Mouse (Mus musculus): Measurements from ENCODE around the gene Cul4a. TPM values are rescaled to one million over a fixed set of nuclear protein-coding genes. Genes with fewer than 3 reads are reported as not detected.

Gene Cul4a
- polyA plus RNA-seq, 1 experiment = 48.8 TPM

DNA sequence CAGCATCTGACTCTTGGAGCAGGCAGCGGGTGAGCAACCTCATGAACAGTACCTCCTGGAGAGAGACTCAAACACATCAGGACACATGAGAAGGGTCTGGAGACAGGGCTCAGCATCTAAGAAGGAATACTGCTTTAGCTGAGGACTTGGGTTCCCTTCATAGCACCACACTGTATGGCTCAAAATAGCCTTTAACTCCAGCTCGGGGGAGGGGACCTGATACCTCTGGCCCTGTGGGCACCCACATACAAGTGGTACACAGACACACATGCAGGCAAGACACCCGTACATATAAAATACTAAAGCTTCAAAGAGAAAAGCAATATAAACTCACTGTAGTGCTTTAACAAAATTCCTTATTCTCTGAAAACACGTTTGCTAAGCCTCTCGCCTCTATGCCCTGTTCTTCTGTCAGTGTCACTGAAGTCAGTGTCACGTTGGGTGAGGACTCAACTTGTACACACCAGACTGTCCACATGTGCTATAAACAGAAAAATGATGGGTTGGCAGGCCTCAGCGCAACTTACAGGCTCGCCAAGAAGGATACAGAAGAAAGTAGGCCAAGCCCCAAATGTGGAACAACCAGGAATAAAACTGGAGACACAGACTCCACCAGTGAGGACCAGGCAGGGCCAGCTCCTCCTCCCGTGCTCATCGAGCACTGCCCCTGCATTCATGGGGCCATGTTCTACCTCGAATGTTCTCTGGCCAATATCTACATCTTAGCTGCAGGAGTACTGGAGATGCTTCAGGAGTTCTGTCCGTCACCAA is 51.1 kb downstream of the Cul4a start:
- Histone ChIP-seq H3K4me3 (ENCODE audit: insufficient read depth, low read depth, low read length) (no peak overlapping the region), H3K4me1 (ENCODE audit: control insufficient read depth, insufficient read depth, insufficient read length, low read length) (peaks cover 15% of the 10 kb centered on the region), H3K27ac (replicated peaks; ENCODE audit: low read depth, low read length) (no peak overlapping the region)

DNA sequence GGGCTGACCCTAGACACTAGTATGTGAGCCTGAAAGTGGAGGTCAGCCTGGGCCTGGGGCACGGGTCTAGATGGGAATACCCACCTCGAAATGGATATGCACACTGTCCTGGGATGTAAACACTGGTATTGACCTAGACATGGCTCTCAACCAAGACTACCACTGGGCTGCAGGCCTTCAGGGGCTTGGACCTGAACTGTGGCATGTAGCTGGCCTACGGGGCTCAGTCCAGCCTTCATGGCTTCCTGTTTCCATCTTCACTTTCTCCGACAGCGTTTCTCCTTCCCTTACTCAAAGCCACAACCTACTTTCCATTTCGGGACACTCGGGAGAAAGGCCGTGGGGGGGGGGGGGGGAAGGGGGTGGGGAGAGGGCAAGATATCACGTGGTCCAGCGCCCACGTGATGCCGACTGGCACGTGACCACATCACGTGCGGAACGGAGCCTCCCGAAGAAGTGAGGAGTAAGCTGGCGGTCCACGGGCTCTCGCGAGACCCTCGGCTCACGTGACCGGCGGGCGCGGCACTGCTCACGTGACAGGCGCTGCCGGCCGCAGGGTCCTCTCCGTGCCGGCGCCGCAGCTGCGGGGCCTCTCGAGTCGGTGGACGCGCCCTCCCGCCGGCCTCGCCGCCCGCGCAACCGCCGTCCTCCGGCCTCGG is 53.4 kb downstream of the Cul4a start, which contains the start of gene Lamp1:
Lamp1 (plus strand) TSS at position 444 of the 659 bp plus-strand sequence.
- H3K27ac ChIP-seq (replicated peaks; ENCODE audit: low read depth, low read length) = peak within 1 kb of the TSS; percentile 94
- H3K4me1 ChIP-seq (ENCODE audit: control insufficient read depth, insufficient read depth, insufficient read length, low read length) = peaks cover 26% of the 10 kb centered on the region
- H3K4me3 ChIP-seq (ENCODE audit: insufficient read depth, low read depth, low read length) = peak within 1 kb of the TSS; percentile 99

DNA sequence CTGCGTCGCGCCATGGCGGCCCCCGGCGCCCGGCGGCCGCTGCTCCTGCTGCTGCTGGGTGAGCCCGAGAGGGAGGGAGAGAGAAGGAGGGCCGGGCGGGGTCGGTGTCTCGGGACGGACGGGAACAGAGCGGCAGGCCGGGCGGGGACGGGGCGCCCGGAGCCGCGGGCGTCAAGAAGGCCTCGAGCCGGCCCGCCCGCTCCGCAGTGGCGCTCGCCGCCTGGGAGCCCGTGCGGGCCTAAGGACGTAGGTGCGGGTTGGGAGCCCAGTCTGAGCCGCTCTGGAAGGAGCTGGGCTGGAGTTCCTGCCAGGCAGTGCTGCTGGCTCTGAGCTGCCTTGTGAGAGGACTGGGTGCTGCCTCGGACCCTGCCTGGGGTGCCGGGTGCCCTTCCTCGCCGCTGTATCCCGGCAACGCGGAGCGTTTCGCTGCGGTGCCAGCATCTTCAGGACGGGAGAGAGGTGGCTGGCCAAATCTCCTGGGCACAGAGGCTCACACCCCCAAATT is 54.0 kb downstream of the Cul4a start:
- H3K4me3 ChIP-seq (ENCODE audit: insufficient read depth, low read depth, low read length) = peak overlapping the region; percentile 99
- peaks cover 26% of the 10 kb centered on the region for H3K4me1 ChIP-seq (ENCODE audit: control insufficient read depth, insufficient read depth, insufficient read length, low read length)
- peak overlapping the region; percentile 81 for H3K27ac ChIP-seq (replicated peaks; ENCODE audit: low read depth, low read length)

DNA sequence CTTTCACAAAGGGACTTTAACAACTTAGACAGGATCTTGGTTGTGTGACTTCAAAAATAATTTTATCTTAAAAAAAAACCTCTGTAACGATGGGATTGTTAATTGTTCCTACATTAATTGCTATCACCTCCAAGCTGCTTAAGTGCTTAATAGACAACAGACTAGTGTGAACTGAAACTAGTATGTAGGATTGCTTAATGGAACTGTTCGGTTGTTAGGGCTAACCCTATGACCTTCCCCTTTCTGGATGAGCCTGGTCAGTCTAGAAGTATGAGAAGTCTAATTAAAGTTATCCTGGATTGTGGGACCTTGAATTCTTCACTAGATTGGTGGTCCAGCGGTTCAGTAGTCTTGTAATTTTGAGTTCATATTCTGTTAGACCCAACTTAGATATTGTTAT is 55.3 kb downstream of the Cul4a start:
- Histone ChIP-seq H3K4me3 (ENCODE audit: insufficient read depth, low read depth, low read length) (peak overlapping the region; percentile 99), H3K27ac (replicated peaks; ENCODE audit: low read depth, low read length) (peak overlapping the region; percentile 81)

DNA sequence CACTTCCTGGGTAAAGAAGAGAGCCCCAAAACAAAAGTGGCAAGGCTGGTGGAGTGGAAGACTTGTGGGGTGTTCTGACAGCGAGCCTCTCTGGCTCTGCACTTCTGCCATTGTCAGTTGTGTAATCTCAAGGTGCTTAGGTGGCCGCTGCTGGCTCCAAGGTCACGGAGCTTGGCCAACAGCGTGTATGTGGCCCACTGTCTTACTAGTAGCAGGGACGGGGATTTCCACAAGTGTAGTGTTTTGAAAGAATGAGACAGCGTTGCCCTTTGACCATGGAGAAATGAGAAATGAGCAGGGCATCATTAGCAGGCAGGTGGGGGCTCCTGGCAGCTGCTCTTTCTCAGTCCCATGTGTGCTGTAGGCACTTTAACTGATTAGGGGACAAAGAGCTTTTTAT is 56.7 kb downstream of the Cul4a start:
- peaks cover 24% of the 10 kb centered on the region for H3K4me1 ChIP-seq (ENCODE audit: control insufficient read depth, insufficient read depth, insufficient read length, low read length)
- peak overlapping the region; percentile 73 for H3K27ac ChIP-seq (replicated peaks; ENCODE audit: low read depth, low read length)
- peak overlapping the region; percentile 8 for H3K4me3 ChIP-seq (ENCODE audit: insufficient read depth, low read depth, low read length)

More for the DNA sequence above, 55.3 kb downstream of the Cul4a start:
- peaks cover 24% of the 10 kb centered on the region for H3K4me1 ChIP-seq (ENCODE audit: control insufficient read depth, insufficient read depth, insufficient read length, low read length)

DNA sequence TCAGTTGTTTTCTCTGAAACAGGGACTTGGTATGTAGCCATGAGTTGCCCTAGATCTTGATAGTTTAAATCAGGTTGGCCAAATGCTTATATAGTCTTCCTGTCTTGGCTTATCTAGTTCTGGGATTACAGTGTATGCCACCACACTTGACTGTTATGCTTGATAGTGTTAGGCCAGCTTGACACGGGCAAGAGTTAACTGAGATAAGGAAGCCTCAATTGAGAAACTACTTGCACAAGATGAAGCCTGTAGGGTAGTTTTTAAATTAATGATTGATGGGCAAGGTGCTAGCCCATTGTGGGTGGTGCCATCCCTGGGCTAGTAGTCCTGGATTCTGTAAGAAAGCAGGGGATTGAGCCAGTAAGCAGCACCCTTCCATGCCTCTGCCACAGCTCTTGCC is 58.1 kb downstream of the Cul4a start:
- H3K27ac ChIP-seq (replicated peaks; ENCODE audit: low read depth, low read length) = 0 out of 2 replicates have a peak overlapping the region, but pooled peaks have one; percentile 15
- H3K4me3 ChIP-seq (ENCODE audit: insufficient read depth, low read depth, low read length) = no peak overlapping the region

DNA sequence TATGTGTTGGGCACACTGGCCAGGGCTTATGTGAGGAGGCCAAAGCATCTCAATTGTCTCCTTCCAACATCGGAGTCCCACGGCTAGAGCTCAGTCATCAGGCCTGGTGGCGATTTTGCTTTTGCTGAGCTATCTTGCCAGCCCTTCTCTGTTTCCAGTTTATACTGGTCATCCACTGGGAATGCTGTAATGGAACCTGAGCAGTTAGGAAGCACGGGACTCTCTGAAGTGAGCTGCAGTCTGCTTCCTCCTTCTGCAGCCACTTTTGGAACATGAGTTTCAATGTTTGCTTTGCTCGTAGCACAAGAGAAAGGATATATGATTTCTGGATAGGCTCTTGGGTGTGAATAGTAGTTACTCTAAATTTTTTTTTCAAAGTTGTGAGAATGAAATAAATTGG is 58.9 kb downstream of the Cul4a start:
- Histone ChIP-seq H3K4me3 (ENCODE audit: insufficient read depth, low read depth, low read length) (no peak overlapping the region), H3K4me1 (ENCODE audit: control insufficient read depth, insufficient read depth, insufficient read length, low read length) (peaks cover 17% of the 10 kb centered on the region), H3K27ac (replicated peaks; ENCODE audit: low read depth, low read length) (no peak overlapping the region)

More for the DNA sequence above, 58.1 kb downstream of the Cul4a start:
- H3K4me1 ChIP-seq (ENCODE audit: control insufficient read depth, insufficient read depth, insufficient read length, low read length) = peaks cover 19% of the 10 kb centered on the region

DNA sequence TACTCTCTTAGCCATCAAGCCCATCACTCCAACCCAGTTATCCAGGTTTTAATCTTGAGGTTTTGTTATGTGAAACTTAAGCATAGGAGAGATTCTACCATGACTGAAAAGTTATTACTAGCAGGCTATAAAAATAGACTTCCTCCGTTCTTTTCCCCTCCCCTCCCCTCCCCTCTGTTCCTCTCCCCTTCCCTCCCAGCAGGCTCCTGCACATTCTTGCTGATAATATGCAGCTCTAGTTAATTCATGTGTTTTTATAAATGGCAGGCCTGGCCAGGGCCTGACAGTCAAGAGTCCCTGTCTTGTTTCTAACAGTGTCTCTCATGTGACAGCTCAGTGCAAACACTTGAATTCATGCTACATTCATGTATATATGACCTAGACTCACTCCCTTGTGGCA is 65.1 kb downstream of the Cul4a start:
- H3K4me3 ChIP-seq (ENCODE audit: insufficient read depth, low read depth, low read length) = no peak overlapping the region
- H3K4me1 ChIP-seq (ENCODE audit: control insufficient read depth, insufficient read depth, insufficient read length, low read length) = no peaks in the 10 kb centered on the region
- H3K27ac ChIP-seq (replicated peaks; ENCODE audit: low read depth, low read length) = no peak overlapping the region

DNA sequence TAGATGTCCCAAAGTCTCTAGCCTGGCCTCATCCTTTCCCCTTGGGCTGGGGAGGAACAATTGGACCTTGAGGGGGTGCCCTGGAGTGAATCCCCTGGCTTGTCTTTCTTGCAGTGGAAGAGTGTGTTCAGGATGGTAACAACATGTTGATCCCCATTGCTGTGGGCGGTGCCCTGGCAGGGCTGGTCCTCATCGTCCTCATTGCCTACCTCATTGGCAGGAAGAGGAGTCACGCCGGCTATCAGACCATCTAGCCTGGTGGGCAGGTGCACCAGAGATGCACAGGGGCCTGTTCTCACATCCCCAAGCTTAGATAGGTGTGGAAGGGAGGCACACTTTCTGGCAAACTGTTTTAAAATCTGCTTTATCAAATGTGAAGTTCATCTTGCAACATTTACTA is 68.9 kb downstream of the Cul4a start:
- H3K4me3 ChIP-seq (ENCODE audit: insufficient read depth, low read depth, low read length) = no peak overlapping the region
- no peak overlapping the region for H3K27ac ChIP-seq (replicated peaks; ENCODE audit: low read depth, low read length)
- H3K4me1 ChIP-seq (ENCODE audit: control insufficient read depth, insufficient read depth, insufficient read length, low read length) = no peaks in the 10 kb centered on the region; the same call in 1 of the 2 replicates

DNA sequence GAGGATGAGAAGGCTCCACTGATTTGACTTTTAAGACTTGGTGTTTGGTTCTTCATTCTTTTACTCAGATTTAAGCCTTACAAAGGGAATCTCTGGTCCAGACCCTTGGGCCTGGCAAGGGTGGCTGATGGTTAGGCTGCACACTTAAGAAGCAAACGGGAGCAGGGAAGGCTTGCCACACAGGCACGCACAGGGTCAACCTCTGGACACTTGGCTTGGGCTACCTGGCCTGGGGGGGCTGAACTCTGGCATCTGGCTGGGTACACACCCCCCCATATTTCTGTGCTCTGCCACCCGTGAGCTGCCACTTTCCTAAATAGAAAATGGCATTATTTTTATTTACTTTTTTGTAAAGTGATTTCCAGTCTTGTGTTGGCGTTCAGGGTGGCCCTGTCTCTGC is 69.4 kb downstream of the Cul4a start:
- Histone ChIP-seq H3K27ac (replicated peaks; ENCODE audit: low read depth, low read length) (no peak overlapping the region), H3K4me3 (ENCODE audit: insufficient read depth, low read depth, low read length) (no peak overlapping the region), H3K4me1 (ENCODE audit: control insufficient read depth, insufficient read depth, insufficient read length, low read length) (no peaks in the 10 kb centered on the region; the same call in 1 of the 2 replicates)

DNA sequence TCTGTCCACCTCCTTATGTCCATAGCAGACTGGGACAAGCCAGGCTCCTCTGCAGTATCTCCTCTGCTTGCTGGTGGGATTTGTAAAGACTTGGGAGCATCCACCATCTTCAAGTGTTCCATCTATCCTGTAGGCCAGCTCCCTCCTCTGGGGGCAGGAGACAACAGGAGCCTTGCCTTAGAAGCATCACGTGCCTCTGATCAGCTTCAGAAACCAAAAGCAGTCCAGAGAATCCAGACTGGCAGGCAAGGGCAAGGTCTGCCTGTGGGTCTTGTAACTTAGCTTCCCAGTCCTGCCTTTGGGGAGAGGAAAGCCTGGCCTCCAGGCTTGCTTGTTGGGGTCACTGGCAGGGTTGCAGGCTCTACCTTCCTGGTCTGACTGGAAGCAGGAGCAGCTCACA is 70.2 kb downstream of the Cul4a start:
- Histone ChIP-seq H3K4me1 (ENCODE audit: control insufficient read depth, insufficient read depth, insufficient read length, low read length) (no peaks in the 10 kb centered on the region; the same call in 1 of the 2 replicates), H3K27ac (replicated peaks; ENCODE audit: low read depth, low read length) (no peak overlapping the region), H3K4me3 (ENCODE audit: insufficient read depth, low read depth, low read length) (no peak overlapping the region)

DNA sequence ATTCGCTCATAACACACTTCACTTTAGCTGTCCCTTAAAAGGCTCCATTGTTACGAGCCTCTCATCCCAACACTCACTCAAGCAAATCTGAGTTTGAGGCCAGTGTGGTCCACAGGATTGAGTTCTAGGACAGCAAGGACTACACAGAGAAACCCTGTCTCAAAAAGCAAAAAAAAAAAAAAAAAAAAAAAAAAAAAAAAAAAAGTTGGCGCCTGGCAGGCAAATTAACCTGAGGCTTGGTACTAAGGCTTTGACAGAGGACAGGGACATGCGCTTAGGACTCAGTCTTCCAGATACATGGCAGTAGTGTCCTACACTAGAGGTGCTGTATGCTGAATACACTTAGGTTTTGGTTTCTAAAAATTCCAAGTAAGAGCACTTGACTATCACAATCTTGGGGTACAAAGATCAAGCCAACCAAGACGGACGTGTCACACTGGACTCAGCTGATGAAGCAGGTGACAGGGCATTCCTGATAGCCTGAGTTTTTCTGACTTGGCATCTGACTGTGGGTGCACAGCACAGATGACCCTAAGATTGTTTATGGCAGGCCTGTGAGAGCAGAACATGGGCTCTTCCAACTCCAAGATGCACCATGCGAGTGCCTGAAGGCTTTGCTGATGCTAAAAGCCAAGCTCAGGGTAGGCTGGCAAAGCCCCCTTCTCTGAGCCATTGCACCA is 71.9 kb downstream of the Cul4a start:
- no peak overlapping the region for H3K27ac ChIP-seq (replicated peaks; ENCODE audit: low read depth, low read length)
- H3K4me1 ChIP-seq (ENCODE audit: control insufficient read depth, insufficient read depth, insufficient read length, low read length) = peaks cover 6% of the 10 kb centered on the region
- no peak overlapping the region for H3K4me3 ChIP-seq (ENCODE audit: insufficient read depth, low read depth, low read length)

DNA sequence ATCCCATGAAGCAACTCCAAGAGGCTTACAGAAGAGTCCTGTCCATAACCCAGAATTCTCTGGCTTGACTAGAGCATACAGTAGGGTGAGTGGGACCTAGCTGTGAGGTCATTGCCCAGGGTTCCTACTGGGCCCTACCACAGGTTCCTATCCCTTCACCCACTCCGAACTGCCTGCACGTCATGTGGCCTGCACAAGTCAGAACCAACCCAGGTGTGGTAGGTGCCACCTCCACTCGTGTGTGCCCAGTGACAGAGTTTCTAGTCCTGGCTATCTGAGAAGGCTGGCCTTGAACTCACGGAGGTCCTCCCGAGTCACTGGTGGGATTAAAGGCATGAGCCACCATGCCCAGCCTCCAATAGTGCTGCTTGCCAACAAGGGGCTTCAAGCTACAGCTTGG is 72.7 kb downstream of the Cul4a start:
- Histone ChIP-seq H3K4me3 (ENCODE audit: insufficient read depth, low read depth, low read length) (no peak overlapping the region), H3K4me1 (ENCODE audit: control insufficient read depth, insufficient read depth, insufficient read length, low read length) (peaks cover 6% of the 10 kb centered on the region), H3K27ac (replicated peaks; ENCODE audit: low read depth, low read length) (0 out of 2 replicates have a peak overlapping the region, but pooled peaks have one; percentile 6)

DNA sequence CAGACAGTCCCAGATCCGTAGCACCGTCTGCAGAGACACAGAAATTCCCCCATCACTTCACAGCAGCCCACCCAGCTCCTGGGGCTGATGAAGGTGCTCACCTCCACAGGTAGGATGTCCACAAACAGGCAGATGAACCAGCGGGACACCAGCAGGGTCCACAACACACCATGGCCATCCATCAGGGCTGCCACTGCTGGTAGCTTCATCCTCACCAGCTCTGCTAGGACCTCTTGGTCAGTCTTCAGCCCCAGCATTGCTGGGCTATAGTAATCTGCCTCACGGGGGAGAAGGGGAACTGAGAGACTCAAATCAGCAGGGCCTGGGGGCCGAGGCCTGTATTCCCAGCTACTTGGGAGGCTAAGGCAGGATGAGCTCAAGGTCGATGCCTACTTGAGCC is 74.1 kb downstream of the Cul4a start:
- Histone ChIP-seq H3K4me3 (ENCODE audit: insufficient read depth, low read depth, low read length) (no peak overlapping the region), H3K4me1 (ENCODE audit: control insufficient read depth, insufficient read depth, insufficient read length, low read length) (peaks cover 6% of the 10 kb centered on the region), H3K27ac (replicated peaks; ENCODE audit: low read depth, low read length) (peak overlapping the region; percentile 76)

DNA sequence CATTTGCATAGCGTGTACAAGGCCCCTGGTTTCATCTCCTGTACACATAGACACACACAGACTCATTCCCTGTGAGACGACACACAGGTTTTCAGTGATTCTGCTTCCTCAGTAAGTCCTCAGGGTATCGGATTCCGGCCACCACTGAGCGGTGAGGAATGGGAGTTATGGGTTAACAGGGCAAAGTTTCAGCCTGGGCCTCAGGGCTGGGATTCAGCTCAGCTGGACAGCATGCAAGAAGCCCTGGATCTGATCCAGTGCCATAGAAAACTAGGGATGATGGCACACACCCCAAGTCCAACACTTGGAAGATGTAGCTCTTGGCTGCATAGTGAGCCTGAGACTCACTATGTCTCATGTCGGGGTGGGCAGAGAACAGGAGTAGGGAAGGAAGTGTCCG is 74.5 kb downstream of the Cul4a start:
- Histone ChIP-seq H3K4me1 (ENCODE audit: control insufficient read depth, insufficient read depth, insufficient read length, low read length) (peaks cover 6% of the 10 kb centered on the region), H3K4me3 (ENCODE audit: insufficient read depth, low read depth, low read length) (no peak overlapping the region), H3K27ac (replicated peaks; ENCODE audit: low read depth, low read length) (peak overlapping the region; percentile 84)

Data from brown adipose tissue, adult 24 weeks (tissue).